Comparison of ENCODE assay signal across 27 mouse cellular contexts in genomic region chr1:86187856-86188255, GRCm38 (mm10). TPM values are rescaled to one million over a fixed set of nuclear protein-coding genes. Genes with fewer than 3 reads are reported as not detected.
DNase-seq lines count a peak whose midpoint lies in the region; ATAC-seq and TF ChIP-seq lines count a peak whose summit lies in the region.
"Had no signal": no experiment of that assay in that cellular context is flagged by ENCODE, and none has a peak within 500 bp of the region (broad histone marks: within the 10 kb centered on the region; RNA-seq: fewer than 3 reads in every experiment).

No protein-coding gene starts in this region.

- H3K27ac ChIP-seq in kidney, embryonic 16.5 days (ENCODE audit: low read length): peak overlapping the region; percentile 0
- no peak overlapping the region for H3K27ac ChIP-seq in kidney, adult 2 months (ENCODE audit: insufficient read depth, low read depth, low read length)
- peak overlapping the region; percentile 86 for H3K27ac ChIP-seq in ES-Bruce4 (ENCODE audit: insufficient read depth, low read length)
- H3K27ac ChIP-seq: embryonic facial prominence, embryonic 12.5 days; embryonic facial prominence, embryonic 15.5 days; gastrocnemius, adult 2 months; hindbrain, embryonic 12.5 days; hindbrain, embryonic 15.5 days had no signal

- WGBS in kidney, embryonic 16.5 days: 54% methylated on average over 2 of the region's 2 CpGs
- WGBS in kidney, adult 2 months: 55% methylated on average over 2 of the region's 2 CpGs

- no peaks in the 10 kb centered on the region for H3K9me3 ChIP-seq in kidney, embryonic 16.5 days (ENCODE audit: low read length)
- H3K9me3 ChIP-seq in E14TG2a.4 (ENCODE audit: low read length): no peaks in the 10 kb centered on the region
- H3K9me3 ChIP-seq in ES-Bruce4 (replicated peaks; ENCODE audit: control insufficient read depth, insufficient read depth, low read length, poor library complexity, severe bottlenecking): no peaks in the 10 kb centered on the region
- H3K9me3 ChIP-seq: embryonic facial prominence, embryonic 12.5 days; embryonic facial prominence, embryonic 15.5 days; G1E; hindbrain, embryonic 12.5 days; hindbrain, embryonic 15.5 days had no signal

- H3K4me3 ChIP-seq in kidney, embryonic 16.5 days (ENCODE audit: low read length): no peak overlapping the region
- H3K4me3 ChIP-seq in kidney, adult 2 months (ENCODE audit: insufficient read depth, low read depth, low read length): no peak overlapping the region
- H3K4me3 ChIP-seq in E14TG2a.4 (replicated peaks; ENCODE audit: low read length) (peak overlapping the region; percentile 35), ES-Bruce4 (ENCODE audit: low read depth, low read length) (no peak overlapping the region)
- H3K4me3 ChIP-seq: embryonic facial prominence, embryonic 12.5 days; embryonic facial prominence, embryonic 15.5 days; gastrocnemius, adult 2 months; hindbrain, embryonic 12.5 days; hindbrain, embryonic 15.5 days had no signal

- TF ChIP-seq POLR2A in kidney, adult 2 months (IDR thresholded peaks at IDR 0.05; ENCODE audit: low read depth, low read length): no peak
- no peak for TF ChIP-seq POLR2A in ES-Bruce4 (IDR thresholded peaks at IDR 0.05; ENCODE audit: insufficient read depth, low read length)

- no peak overlapping the region for H3K9ac ChIP-seq in kidney, embryonic 16.5 days (replicated peaks; ENCODE audit: low read length)
- no peak overlapping the region for H3K9ac ChIP-seq in ES-Bruce4 (ENCODE audit: low read depth, poor library complexity, severe bottlenecking)
- H3K9ac ChIP-seq: embryonic facial prominence, embryonic 12.5 days; embryonic facial prominence, embryonic 15.5 days; forebrain, postnatal 0 days; hindbrain, embryonic 12.5 days; hindbrain, embryonic 15.5 days had no signal

- ATAC-seq in kidney, embryonic 16.5 days (ENCODE audit: low FRiP score, low TSS enrichment): no peak
- ATAC-seq: forebrain, embryonic 14.5 days; forebrain, postnatal 0 days; Patski had no signal

- no peaks in the 10 kb centered on the region for H3K36me3 ChIP-seq in kidney, embryonic 16.5 days (ENCODE audit: insufficient read depth, low read length)
- no peaks in the 10 kb centered on the region for H3K36me3 ChIP-seq in kidney, adult 2 months (ENCODE audit: control insufficient read depth, insufficient read depth, low read length)
- H3K36me3 ChIP-seq in E14TG2a.4 (ENCODE audit: insufficient read depth, low read length) (peaks cover 38% of the 10 kb centered on the region), ES-Bruce4 (ENCODE audit: control insufficient read depth, insufficient read depth, low read length, poor library complexity, severe bottlenecking) (no peaks in the 10 kb centered on the region)

- 0 out of 2 replicates have a peak, but pooled peaks cover 3% of the 10 kb centered on the region for H3K4me1 ChIP-seq in kidney, embryonic 16.5 days (ENCODE audit: insufficient read depth, low read length)
- H3K4me1 ChIP-seq in kidney, adult 2 months (ENCODE audit: control insufficient read depth, insufficient read depth, low read length): 0 out of 2 replicates have a peak, but pooled peaks cover 3% of the 10 kb centered on the region
- peaks cover 64% of the 10 kb centered on the region for H3K4me1 ChIP-seq in E14TG2a.4 (replicated peaks; ENCODE audit: low read depth, low read length)
- peaks cover 8% of the 10 kb centered on the region for H3K4me1 ChIP-seq in ES-Bruce4 (ENCODE audit: control insufficient read depth, insufficient read depth, low read length)
- H3K4me1 ChIP-seq: embryonic facial prominence, embryonic 12.5 days; embryonic facial prominence, embryonic 15.5 days; hindbrain, embryonic 12.5 days; hindbrain, embryonic 15.5 days had no signal

- no peaks in the 10 kb centered on the region for H3K27me3 ChIP-seq in kidney, embryonic 16.5 days (ENCODE audit: insufficient read depth, low read length)
- H3K27me3 ChIP-seq in kidney, adult 2 months (replicated peaks; ENCODE audit: control insufficient read depth, insufficient read depth, low read length): no peaks in the 10 kb centered on the region
- H3K27me3 ChIP-seq in E14TG2a.4 (ENCODE audit: insufficient read depth, low read length) (no peaks in the 10 kb centered on the region), ES-Bruce4 (ENCODE audit: control insufficient read depth, insufficient read depth, low read length, poor library complexity, severe bottlenecking) (no peaks in the 10 kb centered on the region)
- H3K27me3 ChIP-seq: embryonic facial prominence, embryonic 12.5 days; embryonic facial prominence, embryonic 15.5 days; hindbrain, embryonic 12.5 days; hindbrain, embryonic 15.5 days; Patski had no signal

- H3K4me2 ChIP-seq in kidney, embryonic 16.5 days (replicated peaks; ENCODE audit: low read depth, low read length): no peak overlapping the region
- H3K4me2 ChIP-seq: embryonic facial prominence, embryonic 12.5 days; embryonic facial prominence, embryonic 15.5 days; heart, embryonic 11.5 days; hindbrain, embryonic 12.5 days; hindbrain, embryonic 15.5 days had no signal

- intact Hi-C loops in left cerebral cortex, postnatal 14 days (cut with DNase I): no loop called here

- peak; percentile 76; the same call in 1 of the 2 replicates for TF ChIP-seq EP300 in ES-Bruce4 (IDR thresholded peaks at IDR 0.05; ENCODE audit: insufficient read depth, low read depth, low read length)

- TF ChIP-seq CTCF in kidney, adult 2 months (conservative IDR thresholded peaks at IDR 0.05; ENCODE audit: insufficient read depth, insufficient read length, low read depth, low read length): no peak
- TF ChIP-seq CTCF in E14TG2a.4 (conservative IDR thresholded peaks at IDR 0.05; ENCODE audit: low read length): no peak
- TF ChIP-seq CTCF in ES-Bruce4 (IDR thresholded peaks at IDR 0.05; ENCODE audit: low read depth, low read length): no peak

- no peak for DNase-seq in kidney, adult 2 months
- DNase-seq in R1 (ENCODE audit: low read depth, low spot score): peak; percentile 92
- no peak for DNase-seq in left cerebral cortex, postnatal 14 days (ENCODE audit: low spot score in 2 of 2)
- DNase-seq in left cerebral cortex, adult 9 months (ENCODE audit: low spot score in 2 of 2): no peak
- DNase-seq: adrenal gland, postnatal 10 days; adrenal gland, postnatal 36 days; cerebellum, adult 18-20 months; cerebellum, adult 9-10 months; cerebellum, postnatal 14 days; forebrain, postnatal 0 days; gastrocnemius, adult 2 months; gastrocnemius, postnatal 14 days; heart, adult 11 months had no signal

RNA-seq across cellular contexts. Expression of gene Armc9, which starts 33.3 kb away (rescaled TPM):
- polyA plus RNA-seq in kidney, embryonic 16.5 days (2015; fragmentation: Nextera tagmentation; extraction: Ambion mirVana): 26.2 and 28.1 TPM in 2 replicates
- 7.1 and 7.4 TPM in 2 replicates for polyA plus RNA-seq in kidney, adult 2 months (2012; rRNA removed)
- 13.7 and 15.5 TPM in 2 replicates for polyA plus RNA-seq in ES-Bruce4 (2011; ENCODE audit: insufficient read depth, insufficient read length, low read depth, missing spikeins)
- total RNA-seq in left cerebral cortex, postnatal 14 days (2021): 10 to 100 TPM; 37.6 to 40.2 TPM

RNA-seq across cellular contexts. Expression of gene Gm21972, which starts 54.4 kb away (rescaled TPM):
- not detected in 2 replicates for polyA plus RNA-seq in kidney, embryonic 16.5 days (2015; fragmentation: Nextera tagmentation; extraction: Ambion mirVana)
- polyA plus RNA-seq in kidney, adult 2 months (2012; rRNA removed): not detected in 2 replicates
- polyA plus RNA-seq in ES-Bruce4 (2011; ENCODE audit: insufficient read depth, insufficient read length, low read depth, missing spikeins): 4.1 TPM in 1 of 2 replicates, not detected in the other
- total RNA-seq in left cerebral cortex, postnatal 14 days (2021): 1 to 10 TPM; 2.0 to 4.1 TPM
- polyA plus RNA-seq: embryonic facial prominence, embryonic 15.5 days; forebrain, embryonic 11.5 days; heart, embryonic 11.5 days; heart, embryonic 14.5 days; heart, postnatal 0 days had no signal
